Mouse (Mus musculus): ENCODE results near the gene Slamf8. TPM values are rescaled to one million over a fixed set of nuclear protein-coding genes. Genes with fewer than 3 reads are reported as not detected.
A peak's percentile ranks its signal among the peaks of the same experiment; 100 is the strongest.

The Slamf8 gene
- total and polyA plus RNA-seq, 2 experiments, result 1.2 to 1.7 TPM

- no peak overlapping the region for H3K4me3 ChIP-seq (ENCODE audit: insufficient read depth, low read depth, low read length)
- H3K27me3 ChIP-seq (ENCODE audit: control insufficient read depth, insufficient read depth, low read length), result no peaks in the 10 kb centered on the region
These were observed 22.6 kb downstream of the Slamf8 start for GRCm38 (mm10) chr1:172567758-172568157.

GRCm38 (mm10) chr1:172566131-172566530 lies 24.2 kb downstream of the Slamf8 start:
- Histone ChIP-seq H3K4me3 (ENCODE audit: insufficient read depth, low read depth, low read length) (no peak overlapping the region), H3K27me3 (ENCODE audit: control insufficient read depth, insufficient read depth, low read length) (peaks cover 5% of the 10 kb centered on the region; the same call in 1 of the 2 replicates), H3K27ac (replicated peaks; ENCODE audit: insufficient read depth, low read depth, low read length) (no peak overlapping the region), H3K79me2 (ENCODE audit: control insufficient read depth, insufficient read depth, low read length) (no peaks in the 10 kb centered on the region), H3K36me3 (ENCODE audit: control insufficient read depth, insufficient read depth, low read length) (no peaks in the 10 kb centered on the region), H3K4me1 (ENCODE audit: control insufficient read depth, insufficient read depth, low read length) (peaks cover 3% of the 10 kb centered on the region; the same call in 1 of the 2 replicates), H3K9ac (ENCODE audit: low read depth, low read length) (no peak overlapping the region)
- TF ChIP-seq CTCF (IDR thresholded peaks at IDR 0.05; ENCODE audit: low read depth, low read length) (no peak), POLR2A (IDR thresholded peaks at IDR 0.05; ENCODE audit: extremely low read depth, insufficient read depth, low read length) (no peak)
- 59% methylated on average over 3 of the region's 3 CpGs for WGBS
- DNase-seq (ENCODE audit: extremely low read depth, low read depth, low spot score), result peak; percentile 15

More at GRCm38 (mm10) chr1:172567758-172568157, 22.6 kb downstream of the Slamf8 start:
- no peak for DNase-seq (ENCODE audit: extremely low read depth, low read depth, low spot score)
- no peak overlapping the region for H3K27ac ChIP-seq (replicated peaks; ENCODE audit: insufficient read depth, low read depth, low read length)
- no peak overlapping the region for H3K9ac ChIP-seq (ENCODE audit: low read depth, low read length)
- H3K36me3 ChIP-seq (ENCODE audit: control insufficient read depth, insufficient read depth, low read length), result no peaks in the 10 kb centered on the region
- no peaks in the 10 kb centered on the region; the same call in 1 of the 2 replicates for H3K4me1 ChIP-seq (ENCODE audit: control insufficient read depth, insufficient read depth, low read length)
- no peaks in the 10 kb centered on the region for H3K79me2 ChIP-seq (ENCODE audit: control insufficient read depth, insufficient read depth, low read length)
- 80% methylated on average over 4 of the region's 4 CpGs for WGBS
- TF ChIP-seq POLR2A (IDR thresholded peaks at IDR 0.05; ENCODE audit: extremely low read depth, insufficient read depth, low read length), result no peak
- no peak for TF ChIP-seq CTCF (IDR thresholded peaks at IDR 0.05; ENCODE audit: low read depth, low read length)

DNA sequence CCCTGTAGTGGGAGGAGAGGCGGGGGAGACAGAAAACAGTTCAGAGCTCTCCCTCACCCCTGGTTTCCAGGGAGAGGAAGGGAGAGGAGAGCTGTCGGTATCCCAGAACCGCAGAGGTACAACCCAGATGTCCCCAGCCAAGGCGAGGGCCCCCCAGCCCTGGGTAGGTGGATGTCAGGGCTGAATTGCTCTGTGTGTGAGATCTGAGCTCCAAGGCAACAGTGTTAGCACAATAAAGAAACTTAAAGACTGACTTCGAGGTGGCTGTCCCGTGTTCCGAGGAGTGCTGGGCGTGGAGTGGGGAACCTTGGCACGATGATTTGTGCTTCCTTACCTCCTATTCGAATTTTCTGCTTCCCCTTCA lies 26.9 kb downstream of the Slamf8 start:
- H3K27me3 ChIP-seq (ENCODE audit: control insufficient read depth, insufficient read depth, low read length), result peaks cover 5% of the 10 kb centered on the region; the same call in 1 of the 2 replicates

DNA sequence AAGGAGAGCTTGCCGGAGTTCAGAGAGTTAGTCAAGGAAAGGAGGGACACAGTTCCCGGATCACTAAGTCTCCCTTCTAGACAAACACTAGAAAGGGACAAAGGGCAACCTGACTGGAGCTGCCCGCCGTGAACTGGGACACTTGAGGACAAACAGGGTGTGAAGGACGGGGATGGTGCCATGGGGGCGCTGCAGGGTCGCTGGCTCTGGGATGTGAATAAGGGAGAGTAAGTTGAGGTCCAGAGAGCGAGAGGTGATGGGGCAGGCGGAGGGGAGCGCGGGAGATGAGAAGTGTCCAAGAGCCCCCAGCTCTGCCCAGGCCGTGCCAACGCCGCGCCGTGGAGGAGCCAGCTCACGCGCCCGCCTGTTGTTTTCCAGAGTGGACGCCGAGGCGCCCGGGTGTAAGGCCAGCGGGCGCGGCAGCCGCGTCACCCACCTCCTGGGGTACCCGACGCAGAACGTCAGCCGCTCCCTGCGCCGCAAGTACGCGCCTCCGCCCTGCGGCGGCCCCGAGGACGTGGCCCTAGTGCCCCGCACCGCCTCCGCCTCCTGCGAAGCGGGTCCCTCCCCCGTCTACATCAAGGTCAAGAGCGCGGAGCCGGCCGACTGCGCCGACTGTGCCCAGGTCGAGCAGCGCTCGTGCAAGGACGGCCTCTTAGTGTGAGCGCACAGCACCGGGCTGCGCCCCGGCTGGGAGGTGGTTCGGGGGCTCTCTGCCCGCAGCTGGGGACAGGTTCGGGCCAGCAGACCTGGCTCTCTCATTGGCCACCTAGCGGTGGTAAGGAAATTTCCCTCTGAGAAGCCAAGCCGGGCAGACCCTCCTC lies 27.5 kb downstream of the Slamf8 start:
- Histone ChIP-seq H3K79me2 (ENCODE audit: control insufficient read depth, insufficient read depth, low read length) (no peaks in the 10 kb centered on the region), H3K27me3 (ENCODE audit: control insufficient read depth, insufficient read depth, low read length) (peaks cover 5% of the 10 kb centered on the region; the same call in 1 of the 2 replicates), H3K36me3 (ENCODE audit: control insufficient read depth, insufficient read depth, low read length) (no peaks in the 10 kb centered on the region), H3K4me1 (ENCODE audit: control insufficient read depth, insufficient read depth, low read length) (peaks cover 3% of the 10 kb centered on the region; the same call in 1 of the 2 replicates), H3K27ac (replicated peaks; ENCODE audit: insufficient read depth, low read depth, low read length) (no peak overlapping the region), H3K4me3 (ENCODE audit: insufficient read depth, low read depth, low read length) (peak overlapping the region; percentile 60), H3K9ac (ENCODE audit: low read depth, low read length) (peak overlapping the region; percentile 68)
- WGBS, result under 1% methylated on average over 59 of the region's 66 CpGs
- peak; percentile 29 for DNase-seq (ENCODE audit: extremely low read depth, low read depth, low spot score)
- TF ChIP-seq CTCF (IDR thresholded peaks at IDR 0.05; ENCODE audit: low read depth, low read length) (peak; percentile 65), POLR2A (IDR thresholded peaks at IDR 0.05; ENCODE audit: extremely low read depth, insufficient read depth, low read length) (no peak)

More for the DNA sequence above, 26.9 kb downstream of the Slamf8 start:
- Histone ChIP-seq H3K27ac (replicated peaks; ENCODE audit: insufficient read depth, low read depth, low read length) (no peak overlapping the region), H3K4me1 (ENCODE audit: control insufficient read depth, insufficient read depth, low read length) (peaks cover 3% of the 10 kb centered on the region; the same call in 1 of the 2 replicates), H3K36me3 (ENCODE audit: control insufficient read depth, insufficient read depth, low read length) (no peaks in the 10 kb centered on the region), H3K9ac (ENCODE audit: low read depth, low read length) (peak overlapping the region; percentile 68), H3K4me3 (ENCODE audit: insufficient read depth, low read depth, low read length) (no peak overlapping the region), H3K79me2 (ENCODE audit: control insufficient read depth, insufficient read depth, low read length) (no peaks in the 10 kb centered on the region)
- 14% methylated on average over 10 of the region's 10 CpGs for WGBS
- DNase-seq (ENCODE audit: extremely low read depth, low read depth, low spot score), result no peak
- no peak for TF ChIP-seq POLR2A (IDR thresholded peaks at IDR 0.05; ENCODE audit: extremely low read depth, insufficient read depth, low read length)
- no peak for TF ChIP-seq CTCF (IDR thresholded peaks at IDR 0.05; ENCODE audit: low read depth, low read length)

DNA sequence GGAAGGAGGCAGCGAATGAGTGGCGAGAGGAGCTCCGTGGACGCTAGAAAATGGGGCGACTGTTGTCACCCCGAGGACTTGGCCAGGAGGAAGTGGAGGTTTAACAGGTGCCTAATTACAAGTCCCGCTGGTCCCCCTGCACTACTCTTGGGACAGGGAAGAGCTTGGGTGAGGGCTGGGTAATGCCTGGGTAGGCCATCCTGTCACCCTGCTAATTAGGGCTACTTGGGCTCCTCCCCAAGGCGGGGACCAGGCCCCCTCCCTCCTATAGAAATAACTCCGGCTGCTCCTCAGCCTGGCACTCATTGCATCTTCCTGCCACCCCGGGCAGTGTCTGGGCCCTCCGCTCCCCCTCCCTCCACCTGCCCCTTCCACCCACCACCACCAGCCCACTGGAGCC lies 34.7 kb downstream of the Slamf8 start, which contains the start of gene Vsig8:
Gene Vsig8 (plus strand): TSS at position 301 of the 400 bp plus-strand sequence.
- Histone ChIP-seq H3K27ac (replicated peaks; ENCODE audit: insufficient read depth, low read depth, low read length) (no peak within 1 kb of the TSS), H3K36me3 (ENCODE audit: control insufficient read depth, insufficient read depth, low read length) (no peaks in the 10 kb centered on the region), H3K4me3 (ENCODE audit: insufficient read depth, low read depth, low read length) (no peak within 1 kb of the TSS), H3K9ac (ENCODE audit: low read depth, low read length) (no peak within 1 kb of the TSS), H3K79me2 (ENCODE audit: control insufficient read depth, insufficient read depth, low read length) (no peaks in the 10 kb centered on the region), H3K4me1 (ENCODE audit: control insufficient read depth, insufficient read depth, low read length) (no peaks in the 10 kb centered on the region), H3K27me3 (ENCODE audit: control insufficient read depth, insufficient read depth, low read length) (no peaks in the 10 kb centered on the region)
- WGBS, result 74% methylated on average over 11 of the region's 11 CpGs
- DNase-seq (ENCODE audit: extremely low read depth, low read depth, low spot score), result no peak
- TF ChIP-seq POLR2A (IDR thresholded peaks at IDR 0.05; ENCODE audit: extremely low read depth, insufficient read depth, low read length) (no peak), CTCF (IDR thresholded peaks at IDR 0.05; ENCODE audit: low read depth, low read length) (no peak)

DNA sequence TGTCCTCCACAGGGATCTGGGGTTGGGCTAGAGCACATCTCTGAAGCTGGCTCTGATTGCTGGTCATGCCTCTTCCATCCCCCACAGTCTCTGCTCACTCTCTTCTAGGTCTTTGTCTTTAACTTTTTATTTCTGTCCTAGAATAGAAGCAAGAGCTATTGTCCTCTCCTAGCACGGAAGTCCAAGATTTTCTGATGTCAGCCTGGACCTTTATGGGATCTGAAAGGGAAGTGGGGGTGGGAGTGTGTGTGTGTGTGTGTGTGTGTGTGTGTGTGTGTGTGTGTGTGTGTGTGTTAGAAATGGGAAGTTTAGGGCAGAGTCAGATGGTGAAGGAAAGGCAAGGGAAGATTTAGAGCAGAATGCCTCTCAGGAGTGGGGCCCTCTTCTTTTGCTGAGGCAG lies 37.7 kb downstream of the Slamf8 start:
- Histone ChIP-seq H3K27me3 (ENCODE audit: control insufficient read depth, insufficient read depth, low read length) (no peaks in the 10 kb centered on the region), H3K4me1 (ENCODE audit: control insufficient read depth, insufficient read depth, low read length) (no peaks in the 10 kb centered on the region), H3K36me3 (ENCODE audit: control insufficient read depth, insufficient read depth, low read length) (no peaks in the 10 kb centered on the region), H3K9ac (ENCODE audit: low read depth, low read length) (no peak overlapping the region), H3K79me2 (ENCODE audit: control insufficient read depth, insufficient read depth, low read length) (no peaks in the 10 kb centered on the region), H3K27ac (replicated peaks; ENCODE audit: insufficient read depth, low read depth, low read length) (no peak overlapping the region), H3K4me3 (ENCODE audit: insufficient read depth, low read depth, low read length) (no peak overlapping the region)
- DNase-seq (ENCODE audit: extremely low read depth, low read depth, low spot score), result no peak
- TF ChIP-seq POLR2A (IDR thresholded peaks at IDR 0.05; ENCODE audit: extremely low read depth, insufficient read depth, low read length), result no peak
- no peak for TF ChIP-seq CTCF (IDR thresholded peaks at IDR 0.05; ENCODE audit: low read depth, low read length)
- 57% methylated on average over 1 of the region's 1 CpGs for WGBS

All from liver, adult 2 months (tissue).